Mouse (Mus musculus): ENCODE measurements around the gene Gm43517.

DNA sequence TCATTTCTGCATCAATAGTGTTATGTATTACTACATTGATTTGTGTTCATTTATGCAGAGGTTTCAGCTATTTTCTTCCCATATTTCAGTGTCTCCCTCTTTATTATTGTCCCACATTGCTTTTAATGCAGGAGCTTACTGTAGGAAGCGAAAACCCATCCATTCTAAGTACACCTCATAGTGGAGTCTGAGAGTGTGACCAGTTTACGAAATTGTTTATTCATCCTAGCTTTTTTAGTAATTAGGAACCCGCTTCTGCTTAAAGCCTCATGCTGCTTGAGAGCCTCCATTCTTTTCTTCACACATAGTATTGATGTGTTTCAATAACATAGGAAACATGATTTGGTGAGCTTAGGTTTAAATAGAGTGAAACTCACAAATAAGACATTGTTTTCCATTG, 8.7 kb downstream of the Gm43517 start:
- TF ChIP-seq CTCF (IDR thresholded peaks at IDR 0.05; ENCODE audit: insufficient read depth, low read length) = no peak
- no peak for TF ChIP-seq POLR2A (IDR thresholded peaks at IDR 0.05; ENCODE audit: borderline replicate concordance, extremely low read depth, low read depth, low read length)

All from lung, adult 2 months (tissue).